Mouse (Mus musculus) stomach, postnatal 0 days (tissue): ENCODE measurements at regions not wholly inside any gene's neighbourhood (a gene's known extent, or its start where the extent isn't known, plus 50 kb on each side); places are given as distances from the start of the nearest gene placed in this dataset.

Source experiments
- CTCF ChIP-seq: IDR thresholded peaks from 2 replicates; pipeline ENCODE4 v1.5.1; 2016; ENCODE audit warnings: antibody characterized with exemption, low read depth, mild to moderate bottlenecking, moderate library complexity
- EP300 ChIP-seq: optimal IDR thresholded peaks from 2 replicates; pipeline ENCODE3; 2016; ENCODE audit warnings: antibody characterized with exemption

GRCm38 (mm10) chr4:153298277-153298676 is 184.3 kb downstream of the Ajap1 start:
- TF ChIP-seq CTCF (no peak), EP300 (no peak)
